Mouse (Mus musculus) hindbrain, embryonic 11.5 days (tissue): ENCODE data around the gene Ddx51. TPM values are rescaled to one million over a fixed set of nuclear protein-coding genes. Genes with fewer than 3 reads are reported as not detected.

Source experiments
- ATAC-seq: fragments of 200-750 bp; cut with Nextera tagmentation; 2 replicates; pipeline ENCODE4 v1.8.0; 2017; ENCODE audit warnings: mild to moderate bottlenecking, moderate TSS enrichment, moderate library complexity; ENCODE audit not compliant: low FRiP score
- DNase-seq: peaks from one replicate; pipeline ENCODE4 v3.0.0-alpha.2; 2015; ENCODE audit warnings: low spot score
- H3K27ac ChIP-seq: fragments of 300-500 bp; sonication (generic); 2 replicates; pipeline ENCODE4 v1.5.1; 2014; ENCODE audit warnings: mild to moderate bottlenecking, low read depth, low read length
- H3K27me3 ChIP-seq: fragments of 300-500 bp; sonication (generic); 2 replicates; pipeline ENCODE4 v1.6.1; 2014; ENCODE audit warnings: mild to moderate bottlenecking, low read length, moderate library complexity, mixed read lengths; ENCODE audit not compliant: control insufficient read depth, insufficient read depth
- H3K36me3 ChIP-seq: fragments of 300-500 bp; sonication (generic); 2 replicates; pipeline ENCODE4 v1.6.1; 2014; ENCODE audit warnings: mild to moderate bottlenecking, low read length, moderate library complexity, mixed read lengths; ENCODE audit not compliant: control insufficient read depth, insufficient read depth
- H3K4me1 ChIP-seq: fragments of 300-500 bp; sonication (generic); replicated peaks from 2 replicates; pipeline ENCODE4 v1.6.1; 2014; ENCODE audit warnings: low read length, mixed read lengths; ENCODE audit not compliant: control insufficient read depth, insufficient read depth
- H3K4me2 ChIP-seq: fragments of 300-500 bp; sonication (generic); replicated peaks from 2 replicates; pipeline ENCODE4 v1.6.1; 2014; ENCODE audit warnings: mild to moderate bottlenecking, low read depth, low read length
- H3K4me3 ChIP-seq: fragments of 300-500 bp; sonication (generic); 2 replicates; pipeline ENCODE4 v1.5.1; 2014; ENCODE audit warnings: low read depth, low read length
- H3K9ac ChIP-seq: fragments of 300-500 bp; sonication (generic); 2 replicates; pipeline ENCODE4 v1.6.1; 2014; ENCODE audit warnings: low read depth, low read length
- H3K9me3 ChIP-seq: fragments of 300-500 bp; sonication (generic); 2 replicates; pipeline ENCODE4 v1.6.1; 2016; ENCODE audit warnings: low read length; ENCODE audit not compliant: control insufficient read depth
- WGBS: fragments of 180-500 bp; shearing (Covaris S2); extraction: QIAGEN DNeasy Blood & Tissue Kit; methylation state at CpG from one replicate; pipeline ENCODE4 v1.1.7; 2014; 5-methylcytosine and 5-hydroxymethylcytosine counted together
- polyA plus RNA-seq: library from polyadenylated mRNA; unstranded; fragments of >200 nt; fragmentation: Nextera tagmentation; extraction: Ambion mirVana; gene quantifications from 2 replicates; pipeline ENCODE4 v1.2.1, GENCODE M21; 2014

Ddx51 gene
- polyA plus RNA-seq, 1 experiment from 2014 or later: 26.0 TPM

DNA sequence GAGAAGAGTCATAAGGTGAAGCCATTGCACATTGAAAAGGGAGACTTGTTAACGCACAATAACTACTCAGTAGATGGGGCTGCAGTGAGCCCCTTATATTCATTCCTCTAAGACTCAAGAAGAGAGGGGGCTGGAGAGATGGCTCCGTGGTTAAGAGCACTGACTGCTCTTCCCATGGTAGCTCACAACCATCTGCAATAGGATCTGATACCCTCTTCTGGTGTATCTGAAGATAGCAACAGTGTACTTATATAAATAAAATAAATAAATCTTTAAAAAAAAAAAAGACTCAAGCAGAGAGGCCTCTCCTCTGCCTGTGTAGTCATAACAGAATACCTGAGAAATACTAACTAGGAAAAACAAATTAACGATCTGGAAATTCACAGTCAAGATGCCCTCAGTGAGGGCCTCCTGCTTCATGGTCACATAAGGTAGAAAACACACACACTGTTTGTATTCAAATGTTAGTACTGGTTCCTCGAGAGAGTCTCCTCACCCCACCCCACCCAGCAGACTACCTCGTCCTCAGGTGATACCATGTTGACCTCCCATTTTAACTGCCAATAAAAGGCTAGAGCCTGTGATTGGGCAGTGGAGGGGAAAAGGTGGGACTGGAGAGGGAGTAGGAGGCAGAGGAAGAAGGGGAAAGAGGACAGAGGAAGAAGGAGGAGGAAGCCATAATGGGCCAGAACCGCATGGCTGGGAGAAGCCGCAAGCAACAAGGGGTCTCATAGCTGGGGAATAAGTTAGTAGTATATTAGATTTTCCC is 14.8 kb upstream of the Ddx51 start:
- no peak overlapping the region for H3K4me2 ChIP-seq
- 83% methylated on average over 7 of the region's 7 CpGs for WGBS
- no peak for ATAC-seq

DNA sequence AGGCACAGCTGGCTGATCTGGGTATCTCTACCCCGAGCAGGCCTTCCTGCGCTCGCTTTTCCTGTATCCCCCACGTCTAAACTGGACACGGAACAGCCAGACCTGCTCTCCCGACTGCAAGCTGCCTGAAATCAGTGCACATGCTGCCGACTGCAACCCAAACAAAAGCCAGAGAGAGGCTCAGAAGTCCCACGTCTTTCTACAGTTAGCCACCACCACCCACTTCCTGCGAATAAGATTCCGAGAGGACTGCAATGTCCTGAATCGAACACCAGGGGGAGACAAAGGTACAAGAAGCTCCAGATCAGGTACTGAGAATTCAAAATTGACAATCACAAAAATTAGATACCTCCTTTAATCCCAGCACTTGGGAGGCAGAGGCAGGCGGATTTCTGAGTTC is 13.8 kb upstream of the Ddx51 start:
- Histone ChIP-seq H3K9me3 (no peaks in the 10 kb centered on the region), H3K4me1 (no peaks in the 10 kb centered on the region), H3K27me3 (no peaks in the 10 kb centered on the region; the same call in 1 of the 2 replicates), H3K9ac (no peak overlapping the region), H3K27ac (no peak overlapping the region), H3K4me3 (no peak overlapping the region), H3K4me2 (peak overlapping the region; percentile 17; the same call in 1 of the 2 replicates), H3K36me3 (no peaks in the 10 kb centered on the region)
- DNase-seq (peak; percentile 85), ATAC-seq (no peak)
- WGBS: 26% methylated on average over 12 of the region's 12 CpGs

More for the DNA sequence above, 14.8 kb upstream of the Ddx51 start:
- no peaks in the 10 kb centered on the region; the same call in 1 of the 2 replicates for H3K27me3 ChIP-seq
- no peaks in the 10 kb centered on the region for H3K36me3 ChIP-seq
- H3K9ac ChIP-seq: no peak overlapping the region
- H3K4me1 ChIP-seq: no peaks in the 10 kb centered on the region
- no peak for DNase-seq
- no peak overlapping the region for H3K27ac ChIP-seq
- H3K9me3 ChIP-seq: no peaks in the 10 kb centered on the region
- H3K4me3 ChIP-seq: no peak overlapping the region

DNA sequence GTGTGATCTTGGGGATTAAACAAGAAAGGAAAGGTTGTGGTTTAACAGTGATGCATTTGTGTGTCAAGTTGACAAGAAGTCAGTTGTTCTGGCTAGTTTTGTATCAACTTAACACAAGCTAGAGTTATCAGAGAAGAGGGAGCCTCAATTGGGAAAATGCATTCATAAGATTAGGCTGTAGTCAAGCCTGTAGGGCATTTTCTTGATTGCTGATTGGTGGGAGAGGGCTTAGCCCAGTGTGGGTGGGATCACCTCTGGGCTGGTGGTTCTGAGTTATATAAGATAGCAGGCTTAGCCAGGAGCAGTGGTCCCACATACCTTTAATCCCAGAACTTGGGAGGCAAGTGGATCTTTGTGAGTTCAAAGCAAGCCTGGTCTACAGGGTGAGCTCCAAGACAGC is 6.9 kb upstream of the Ddx51 start:
- Histone ChIP-seq H3K4me3 (no peak overlapping the region), H3K9me3 (no peaks in the 10 kb centered on the region), H3K27me3 (no peaks in the 10 kb centered on the region), H3K27ac (no peak overlapping the region), H3K36me3 (peaks cover 8% of the 10 kb centered on the region; the same call in 1 of the 2 replicates), H3K4me2 (no peak overlapping the region), H3K4me1 (no peaks in the 10 kb centered on the region), H3K9ac (no peak overlapping the region)
- DNase-seq (no peak), ATAC-seq (no peak)

DNA sequence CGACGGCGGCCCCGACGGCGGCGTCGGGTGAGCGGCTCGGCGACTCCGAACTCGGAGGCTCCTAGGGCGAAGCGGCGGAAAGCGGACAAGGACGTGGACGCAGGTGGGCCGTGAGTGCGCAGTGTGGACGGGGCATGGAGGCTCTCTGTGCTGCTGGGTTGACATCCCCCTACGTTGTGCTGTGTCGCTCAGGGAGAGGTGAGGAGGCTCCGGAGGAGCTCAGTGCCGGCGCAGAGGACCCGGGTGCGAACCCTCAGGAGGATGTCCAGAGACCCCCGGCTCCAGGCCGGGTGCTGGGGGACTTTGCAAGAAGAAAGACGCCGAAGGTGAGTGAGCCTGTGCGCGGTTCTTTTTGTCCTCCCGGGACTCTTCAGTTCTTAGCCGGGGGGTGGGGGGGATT is 435 bp downstream of the Ddx51 start:
- 0 out of 2 replicates have a peak overlapping the region, but pooled peaks have one; percentile 17 for H3K27ac ChIP-seq
- WGBS: 2% methylated on average over 37 of the region's 37 CpGs
- peak; percentile 68 for ATAC-seq
- no peaks in the 10 kb centered on the region for H3K9me3 ChIP-seq
- peak; percentile 11 for DNase-seq
- H3K4me3 ChIP-seq: peak overlapping the region; percentile 96
- peaks cover 13% of the 10 kb centered on the region; the same call in 1 of the 2 replicates for H3K36me3 ChIP-seq
- H3K4me1 ChIP-seq: 0 out of 2 replicates have a peak, but pooled peaks cover 3% of the 10 kb centered on the region
- H3K9ac ChIP-seq: peak overlapping the region; percentile 92
- no peaks in the 10 kb centered on the region for H3K27me3 ChIP-seq
- H3K4me2 ChIP-seq: peak overlapping the region; percentile 93

DNA sequence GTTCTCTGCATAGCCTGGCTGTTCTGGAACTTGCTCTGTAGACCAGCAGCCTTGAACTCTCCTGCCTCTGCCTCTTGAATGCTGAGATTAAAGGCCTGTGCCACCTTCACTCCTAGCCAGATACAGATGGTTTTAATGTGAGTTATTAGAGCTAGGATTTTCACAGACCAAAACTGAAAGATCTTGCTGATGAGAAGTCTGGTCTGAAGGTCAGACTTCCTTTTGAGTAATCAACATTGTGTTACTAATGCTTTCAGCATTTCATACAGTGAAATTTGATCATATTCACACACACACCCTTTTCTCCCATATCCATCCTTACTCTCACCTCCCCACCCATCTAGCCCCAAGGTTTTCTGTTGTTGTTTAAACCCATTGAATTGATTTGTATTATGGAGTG is 6.4 kb downstream of the Ddx51 start:
- Histone ChIP-seq H3K4me1 (no peaks in the 10 kb centered on the region), H3K36me3 (peaks cover 15% of the 10 kb centered on the region; the same call in 1 of the 2 replicates), H3K9ac (no peak overlapping the region), H3K27me3 (no peaks in the 10 kb centered on the region), H3K4me2 (no peak overlapping the region), H3K27ac (no peak overlapping the region), H3K4me3 (no peak overlapping the region), H3K9me3 (no peaks in the 10 kb centered on the region)
- no peak for DNase-seq
- no peak for ATAC-seq

DNA sequence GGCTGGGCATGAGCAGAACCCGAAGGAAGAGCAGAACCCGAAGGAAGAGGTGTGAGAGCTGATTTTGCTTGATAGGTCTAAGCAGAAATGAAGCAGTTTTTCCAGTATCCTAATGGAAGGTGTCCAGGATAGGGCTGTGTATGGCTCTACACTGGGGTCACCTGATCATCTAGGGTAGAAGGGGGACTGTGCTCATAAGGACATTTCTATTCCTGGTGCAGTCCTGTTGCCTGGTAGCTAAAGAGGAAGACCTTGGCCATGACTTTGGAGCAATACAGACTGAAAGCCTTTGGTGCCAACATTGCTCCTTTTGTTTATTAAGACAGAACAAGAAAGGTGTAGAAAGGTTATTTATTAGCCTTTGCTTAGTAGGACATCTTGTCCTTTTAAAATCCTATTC is 10.8 kb downstream of the Ddx51 start:
- 93% methylated on average over 2 of the region's 2 CpGs for WGBS
- no peak for DNase-seq
- H3K9ac ChIP-seq: no peak overlapping the region

DNA sequence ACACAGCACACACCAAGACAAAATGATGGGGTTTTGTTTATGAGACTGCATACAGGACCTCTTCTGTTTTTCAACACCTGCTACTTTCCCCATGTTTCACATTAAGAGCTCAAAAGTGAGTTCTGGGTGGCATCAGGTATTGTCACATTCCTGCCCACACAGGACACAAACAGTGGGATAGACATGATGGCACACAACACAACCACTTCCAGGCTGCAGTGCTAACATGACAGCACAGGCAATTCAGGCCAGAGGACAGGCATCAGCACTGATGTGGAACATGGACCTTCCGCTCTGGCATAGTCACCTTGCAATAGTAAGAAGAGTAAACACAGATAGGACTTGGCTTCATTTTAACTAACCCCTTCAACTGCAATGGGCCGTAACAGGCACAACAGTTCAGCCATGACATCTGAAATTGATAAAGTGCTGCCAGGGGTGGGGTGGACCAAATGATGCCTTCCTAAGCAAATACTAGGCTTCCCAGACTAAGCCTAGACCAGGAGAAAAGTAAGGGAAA is 11.6 kb downstream of the Ddx51 start:
- ATAC-seq (no peak), DNase-seq (no peak)
- Histone ChIP-seq H3K27me3 (no peaks in the 10 kb centered on the region), H3K27ac (no peak overlapping the region), H3K9me3 (no peaks in the 10 kb centered on the region), H3K4me3 (no peak overlapping the region), H3K9ac (no peak overlapping the region), H3K4me1 (no peaks in the 10 kb centered on the region), H3K4me2 (no peak overlapping the region), H3K36me3 (peaks cover 32% of the 10 kb centered on the region)
- 95% methylated on average over 2 of the region's 2 CpGs for WGBS

More for the DNA sequence above, 10.8 kb downstream of the Ddx51 start:
- H3K9me3 ChIP-seq: no peaks in the 10 kb centered on the region
- peaks cover 29% of the 10 kb centered on the region for H3K36me3 ChIP-seq
- no peak overlapping the region for H3K27ac ChIP-seq
- H3K4me2 ChIP-seq: no peak overlapping the region
- H3K4me1 ChIP-seq: no peaks in the 10 kb centered on the region
- no peaks in the 10 kb centered on the region for H3K27me3 ChIP-seq
- ATAC-seq: no peak
- H3K4me3 ChIP-seq: no peak overlapping the region

DNA sequence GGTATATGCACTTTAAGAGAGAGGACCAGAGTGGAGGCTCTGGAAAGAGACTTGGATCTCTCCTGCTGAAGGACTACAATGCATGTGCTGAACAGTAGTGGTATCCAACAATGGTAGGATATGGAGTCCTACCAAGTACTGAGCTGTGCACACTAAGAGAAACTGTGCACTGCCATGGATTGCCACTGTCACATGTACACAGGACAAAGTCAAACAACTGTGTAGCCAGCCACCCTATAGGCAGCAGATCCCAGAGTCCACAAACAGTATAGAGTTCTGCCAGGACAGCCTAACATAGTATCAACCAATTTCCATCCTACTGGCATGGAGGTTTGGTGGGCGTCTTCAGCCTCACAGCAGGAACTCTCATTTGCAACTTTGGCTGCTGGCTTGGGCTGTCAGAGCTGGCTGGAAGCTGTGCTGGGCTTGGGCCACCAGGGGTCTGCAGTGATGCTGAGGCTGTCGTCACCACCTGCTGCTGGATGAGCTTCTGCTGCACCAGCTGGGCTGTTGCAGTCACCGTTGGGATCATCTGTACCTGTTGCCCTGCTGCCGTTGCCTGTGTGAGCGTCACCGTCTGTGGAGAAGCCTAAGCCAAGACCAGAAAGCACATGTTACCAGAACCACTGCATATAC is 12.4 kb downstream of the Ddx51 start:
- Histone ChIP-seq H3K4me3 (no peak overlapping the region), H3K27ac (no peak overlapping the region), H3K4me2 (no peak overlapping the region), H3K27me3 (no peaks in the 10 kb centered on the region), H3K9me3 (no peaks in the 10 kb centered on the region), H3K9ac (no peak overlapping the region), H3K4me1 (no peaks in the 10 kb centered on the region), H3K36me3 (peaks cover 30% of the 10 kb centered on the region)
- ATAC-seq (no peak), DNase-seq (no peak)
- 69% methylated on average over 6 of the region's 6 CpGs for WGBS
